Mouse (Mus musculus): ENCODE results near the gene Slc5a4b. TPM values are rescaled to one million over a fixed set of nuclear protein-coding genes. Genes with fewer than 3 reads are reported as not detected.
"Not testable (repeated sequence)": the region's sequence is repeated elsewhere in the genome, so short reads cannot be mapped to it uniquely, and the experiment has no call there.

Gene Slc5a4b
- polyA plus RNA-seq, 1 experiment from 2014 or later: not detected

- Histone ChIP-seq H3K4me3 (replicated peaks) (no peak overlapping the region), H3K36me3 (replicated peaks) (no peaks in the 10 kb centered on the region), H3K4me2 (no peak overlapping the region), H3K9ac (no peak overlapping the region), H3K4me1 (peaks cover 2% of the 10 kb centered on the region; the same call in 1 of the 2 replicates), H3K9me3 (no peaks in the 10 kb centered on the region), H3K27ac (no peak overlapping the region), H3K27me3 (no peaks in the 10 kb centered on the region)
- ATAC-seq (ENCODE audit: low FRiP score): no peak
- WGBS: 93% methylated on average over 8 of the region's 8 CpGs
Measured at GRCm38 (mm10) chr10:76096580-76096979, 14.2 kb downstream of the Slc5a4b start.

- H3K36me3 ChIP-seq (replicated peaks); H3K9ac ChIP-seq; ATAC-seq (ENCODE audit: low FRiP score); H3K27ac ChIP-seq; H3K4me2 ChIP-seq; H3K9me3 ChIP-seq; H3K4me3 ChIP-seq (replicated peaks); H3K27me3 ChIP-seq; H3K4me1 ChIP-seq: not testable (repeated sequence)
- 91% methylated on average over 2 of the region's 2 CpGs for WGBS
Measured at GRCm38 (mm10) chr10:76077008-76077407, 33.8 kb downstream of the Slc5a4b start.

GRCm38 (mm10) chr10:76072080-76072479 is 38.7 kb downstream of the Slc5a4b start:
- H3K9me3 ChIP-seq; H3K36me3 ChIP-seq (replicated peaks); H3K4me3 ChIP-seq (replicated peaks); H3K27ac ChIP-seq; H3K4me1 ChIP-seq; H3K27me3 ChIP-seq; H3K4me2 ChIP-seq; ATAC-seq (ENCODE audit: low FRiP score); H3K9ac ChIP-seq: not testable (repeated sequence)
- 92% methylated on average over 5 of the region's 5 CpGs for WGBS

- H3K4me3 ChIP-seq (replicated peaks): no peak overlapping the region
- WGBS: 25% methylated on average over 12 of the region's 12 CpGs
- H3K27me3 ChIP-seq: no peaks in the 10 kb centered on the region
- peaks cover 5% of the 10 kb centered on the region; the same call in 1 of the 2 replicates for H3K4me1 ChIP-seq
- H3K27ac ChIP-seq: no peak overlapping the region
- H3K4me2 ChIP-seq: no peak overlapping the region
- H3K9ac ChIP-seq: no peak overlapping the region
- ATAC-seq (ENCODE audit: low FRiP score): no peak
- H3K36me3 ChIP-seq (replicated peaks): no peaks in the 10 kb centered on the region
- H3K9me3 ChIP-seq: no peaks in the 10 kb centered on the region
Measured at GRCm38 (mm10) chr10:76067674-76068613, 42.8 kb downstream of the Slc5a4b start.

- Histone ChIP-seq H3K4me2 (no peak overlapping the region), H3K9ac (no peak overlapping the region), H3K4me3 (replicated peaks) (no peak overlapping the region), H3K36me3 (replicated peaks) (no peaks in the 10 kb centered on the region), H3K9me3 (no peaks in the 10 kb centered on the region), H3K4me1 (no peaks in the 10 kb centered on the region), H3K27ac (no peak overlapping the region), H3K27me3 (no peaks in the 10 kb centered on the region)
- ATAC-seq (ENCODE audit: low FRiP score): no peak
- 90% methylated on average over 5 of the region's 5 CpGs for WGBS
Measured at GRCm38 (mm10) chr10:76062439-76062838, 48.3 kb downstream of the Slc5a4b start.

GRCm38 (mm10) chr10:76051860-76052259 is 58.9 kb downstream of the Slc5a4b start:
- no peak overlapping the region for H3K9ac ChIP-seq
- no peak overlapping the region for H3K27ac ChIP-seq
- no peaks in the 10 kb centered on the region for H3K36me3 ChIP-seq (replicated peaks)
- 86% methylated on average over 11 of the region's 11 CpGs for WGBS
- no peaks in the 10 kb centered on the region for H3K27me3 ChIP-seq
- no peak overlapping the region for H3K4me2 ChIP-seq
- no peaks in the 10 kb centered on the region for H3K9me3 ChIP-seq
- H3K4me1 ChIP-seq: no peaks in the 10 kb centered on the region
- no peak overlapping the region for H3K4me3 ChIP-seq (replicated peaks)
- no peak for ATAC-seq (ENCODE audit: low FRiP score)

- WGBS: 66% methylated on average over 6 of the region's 6 CpGs
- H3K9me3 ChIP-seq: no peaks in the 10 kb centered on the region
Measured at GRCm38 (mm10) chr10:76048967-76049366, 61.8 kb downstream of the Slc5a4b start.

GRCm38 (mm10) chr10:76047182-76047869 is 63.4 kb downstream of the Slc5a4b start:
- H3K4me2 ChIP-seq: no peak overlapping the region
- H3K4me3 ChIP-seq (replicated peaks): no peak overlapping the region
- no peaks in the 10 kb centered on the region for H3K4me1 ChIP-seq
- no peaks in the 10 kb centered on the region for H3K27me3 ChIP-seq
- 59% methylated on average over 5 of the region's 5 CpGs for WGBS
- no peak for ATAC-seq (ENCODE audit: low FRiP score)
- H3K36me3 ChIP-seq (replicated peaks): peaks cover 15% of the 10 kb centered on the region
- H3K9ac ChIP-seq: no peak overlapping the region
- H3K27ac ChIP-seq: no peak overlapping the region
- no peaks in the 10 kb centered on the region for H3K9me3 ChIP-seq

More at GRCm38 (mm10) chr10:76048967-76049366, 61.8 kb downstream of the Slc5a4b start:
- Histone ChIP-seq H3K27me3 (no peaks in the 10 kb centered on the region), H3K4me3 (replicated peaks) (no peak overlapping the region), H3K36me3 (replicated peaks) (peaks cover 6% of the 10 kb centered on the region; the same call in 1 of the 2 replicates), H3K4me1 (no peaks in the 10 kb centered on the region), H3K4me2 (no peak overlapping the region), H3K9ac (no peak overlapping the region), H3K27ac (no peak overlapping the region)
- ATAC-seq (ENCODE audit: low FRiP score): no peak

- peaks cover 15% of the 10 kb centered on the region for H3K36me3 ChIP-seq (replicated peaks)
- no peak overlapping the region for H3K4me2 ChIP-seq
- no peaks in the 10 kb centered on the region for H3K27me3 ChIP-seq
- no peak overlapping the region for H3K9ac ChIP-seq
- 78% methylated on average over 1 of the region's 1 CpGs for WGBS
- no peak overlapping the region for H3K27ac ChIP-seq
- H3K4me1 ChIP-seq: no peaks in the 10 kb centered on the region
- ATAC-seq (ENCODE audit: low FRiP score): no peak
- no peaks in the 10 kb centered on the region for H3K9me3 ChIP-seq
- H3K4me3 ChIP-seq (replicated peaks): no peak overlapping the region
Measured at GRCm38 (mm10) chr10:76046754-76047153, 64.0 kb downstream of the Slc5a4b start.

- Histone ChIP-seq H3K27ac (no peak overlapping the region), H3K4me3 (replicated peaks) (no peak overlapping the region), H3K27me3 (no peaks in the 10 kb centered on the region), H3K36me3 (replicated peaks) (peaks cover 29% of the 10 kb centered on the region), H3K4me1 (no peaks in the 10 kb centered on the region), H3K9me3 (no peaks in the 10 kb centered on the region), H3K9ac (no peak overlapping the region), H3K4me2 (no peak overlapping the region)
- ATAC-seq (ENCODE audit: low FRiP score): no peak
- WGBS: 41% methylated on average over 5 of the region's 5 CpGs
Measured at GRCm38 (mm10) chr10:76045343-76045742, 65.4 kb downstream of the Slc5a4b start.

GRCm38 (mm10) chr10:76036962-76037361 is 73.8 kb downstream of the Slc5a4b start:
- Histone ChIP-seq H3K4me1 (peaks cover 11% of the 10 kb centered on the region), H3K27me3 (no peaks in the 10 kb centered on the region), H3K9ac (no peak overlapping the region), H3K4me2 (no peak overlapping the region), H3K27ac (no peak overlapping the region), H3K4me3 (replicated peaks) (no peak overlapping the region), H3K9me3 (no peaks in the 10 kb centered on the region), H3K36me3 (replicated peaks) (peaks cover 61% of the 10 kb centered on the region)
- 95% methylated on average over 5 of the region's 5 CpGs for WGBS
- no peak for ATAC-seq (ENCODE audit: low FRiP score)

- Histone ChIP-seq H3K4me2 (no peak overlapping the region), H3K36me3 (replicated peaks) (peaks cover 47% of the 10 kb centered on the region), H3K27ac (no peak overlapping the region), H3K9ac (no peak overlapping the region), H3K4me1 (peaks cover 11% of the 10 kb centered on the region), H3K27me3 (no peaks in the 10 kb centered on the region), H3K9me3 (no peaks in the 10 kb centered on the region), H3K4me3 (replicated peaks) (no peak overlapping the region)
- ATAC-seq (ENCODE audit: low FRiP score): no peak
Measured at GRCm38 (mm10) chr10:76035277-76035676, 75.5 kb downstream of the Slc5a4b start.

All from forebrain, embryonic 12.5 days (tissue).